Mouse (Mus musculus) kidney, postnatal 25 days (tissue): ENCODE measurements around the gene Retreg3.

Experiments
- DNase-seq, 2 experiments: peaks; one replicate each; pipeline ENCODE4 v3.0.0; 2021; ENCODE audit warnings: mixed read lengths in 2 of 2

Retreg3 gene

DNA sequence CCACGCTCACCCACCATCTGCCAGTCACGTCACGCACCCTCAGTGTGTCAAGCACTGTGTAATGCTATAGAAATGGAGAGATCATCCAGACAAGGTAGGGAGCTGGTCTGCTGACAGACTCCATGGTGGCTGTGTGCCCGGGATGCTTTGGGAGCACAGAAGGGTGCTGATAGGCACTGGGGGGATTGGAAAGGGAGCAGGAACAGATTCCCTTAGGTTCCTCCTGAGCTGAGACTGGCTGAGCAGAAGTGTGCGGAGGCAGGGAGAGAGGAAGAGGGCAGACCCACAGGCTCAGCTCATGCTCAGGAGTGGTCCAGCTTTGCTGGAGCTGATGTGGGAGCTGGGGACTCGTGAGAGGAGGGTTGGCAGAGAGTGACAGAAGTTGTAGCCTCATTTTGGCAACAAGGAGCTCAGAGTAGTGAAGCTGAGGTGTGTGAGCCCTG is 68.6 kb downstream of the Retreg3 start:
- DNase-seq: peak in 1 of 2 experiments; percentile 29

DNA sequence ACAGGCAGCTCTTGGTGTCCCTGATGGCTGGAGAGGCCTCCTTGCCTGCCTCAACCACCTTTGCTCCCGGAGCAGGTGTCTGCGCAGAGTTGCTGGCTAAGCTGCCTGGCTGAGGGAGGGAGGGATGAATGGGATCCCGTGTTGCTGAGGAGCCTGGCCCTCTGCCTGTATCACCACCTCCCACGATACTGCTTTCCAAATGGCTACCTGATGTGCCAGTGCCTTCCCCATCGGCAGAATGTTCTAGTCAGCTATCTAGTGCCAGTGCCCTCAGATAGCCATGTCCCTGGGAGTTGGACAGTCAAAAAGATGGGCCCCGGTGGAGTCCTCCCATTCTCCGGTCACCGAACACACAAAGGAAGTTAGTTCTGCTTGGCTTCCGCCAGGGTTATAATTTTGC is 69.3 kb downstream of the Retreg3 start:
- DNase-seq: peak in 1 of 2 experiments; percentile 35

DNA sequence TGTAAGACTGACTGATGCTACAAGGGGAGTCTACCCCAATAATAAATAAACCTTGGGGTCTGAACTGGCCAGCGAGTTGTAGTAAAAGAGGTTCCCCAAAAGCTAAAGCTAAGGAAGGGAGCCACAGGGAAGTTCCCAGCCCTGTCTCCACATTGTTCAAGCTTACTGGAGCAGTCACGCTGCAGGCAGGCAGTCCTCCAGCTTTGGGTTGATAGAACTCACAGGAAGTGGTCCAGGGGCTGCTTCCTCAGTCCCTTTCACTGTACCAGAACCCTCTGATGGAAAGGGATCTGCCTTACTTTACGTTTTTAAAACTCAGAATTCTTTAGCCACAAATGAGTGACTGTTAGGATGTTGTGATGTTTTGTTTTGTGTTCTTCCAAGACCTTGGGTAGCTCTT is 72.2 kb downstream of the Retreg3 start:
- no peak for DNase-seq

DNA sequence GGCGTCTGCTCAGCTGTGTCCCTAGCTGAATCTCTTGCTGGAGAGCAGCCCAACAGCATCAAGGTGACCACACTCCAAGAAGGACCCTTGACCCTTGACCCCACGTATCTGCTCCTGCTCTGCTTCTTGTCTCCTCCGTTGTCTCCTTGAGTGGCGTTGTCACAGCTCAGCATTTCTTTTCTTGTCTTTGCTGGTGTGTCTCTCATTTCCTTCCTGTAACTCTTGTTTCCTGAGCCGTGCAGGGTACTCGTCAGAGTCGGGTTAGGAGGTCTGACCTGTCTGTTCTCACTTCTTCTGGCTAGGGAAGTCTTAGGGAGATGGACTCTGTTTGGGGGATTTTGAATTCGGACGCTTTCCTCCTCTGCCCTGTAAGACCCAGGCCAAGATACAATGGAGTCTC is 73.3 kb downstream of the Retreg3 start:
- peak in 1 of 2 experiments; percentile 36 for DNase-seq
